8 mouse cellular contexts compared by ENCODE assay signal in genomic region chr7:4684203-4684602, GRCm38 (mm10). TPM values are rescaled to one million over a fixed set of nuclear protein-coding genes. Genes with fewer than 3 reads are reported as not detected.
DNase-seq lines count a peak whose midpoint lies in the region; ATAC-seq and TF ChIP-seq lines count a peak whose summit lies in the region.

No protein-coding gene starts in this region.

- H3K9ac ChIP-seq in limb, embryonic 14.5 days (ENCODE audit: low read depth, low read length, severe bottlenecking): peak overlapping the region; percentile 58
- peak overlapping the region; percentile 72 for H3K9ac ChIP-seq in stomach, embryonic 16.5 days (ENCODE audit: low read length)

- no peak for TF ChIP-seq CTCF in cerebellum, adult 2 months (IDR thresholded peaks at IDR 0.05; ENCODE audit: borderline replicate concordance, insufficient read depth, low read depth, low read length)
- TF ChIP-seq CTCF in spleen, adult 2 months (IDR thresholded peaks at IDR 0.05; ENCODE audit: extremely low read depth, insufficient read depth, insufficient read length, insufficient replicate concordance): no peak

- WGBS in cerebellum, adult 2 months: 1% methylated on average over 13 of the region's 13 CpGs
- WGBS in spleen, adult 2 months: 4% methylated on average over 13 of the region's 13 CpGs
- 0% methylated on average over 13 of the region's 13 CpGs for WGBS in limb, embryonic 14.5 days
- WGBS in stomach, embryonic 16.5 days: 2% methylated on average over 13 of the region's 13 CpGs

- no peak for ATAC-seq in limb, embryonic 14.5 days (ENCODE audit: low FRiP score, low read depth)
- no peak for ATAC-seq in stomach, embryonic 16.5 days (ENCODE audit: insufficient read depth, low FRiP score)

- peak overlapping the region; percentile 86 for H3K4me2 ChIP-seq in limb, embryonic 14.5 days (replicated peaks; ENCODE audit: low read depth, low read length, severe bottlenecking)
- H3K4me2 ChIP-seq in stomach, embryonic 16.5 days (ENCODE audit: low read depth, low read length): peak overlapping the region; percentile 92

- no peaks in the 10 kb centered on the region for H3K27me3 ChIP-seq in cerebellum, adult 2 months (ENCODE audit: control insufficient read depth, insufficient read depth, low read length)
- no peaks in the 10 kb centered on the region for H3K27me3 ChIP-seq in spleen, adult 2 months (ENCODE audit: control insufficient read depth, insufficient read depth, low read length)
- H3K27me3 ChIP-seq in limb, embryonic 14.5 days (ENCODE audit: control insufficient read depth, insufficient read depth, low read length): no peaks in the 10 kb centered on the region
- no peaks in the 10 kb centered on the region for H3K27me3 ChIP-seq in stomach, embryonic 16.5 days (ENCODE audit: control insufficient read depth, insufficient read depth, low read length)

- 0 out of 2 replicates have a peak overlapping the region, but pooled peaks have one; percentile 19 for H3K27ac ChIP-seq in cerebellum, adult 2 months (ENCODE audit: insufficient read depth, low read length)
- peak overlapping the region; percentile 78; the same call in 1 of the 2 replicates for H3K27ac ChIP-seq in spleen, adult 2 months (ENCODE audit: insufficient read depth, low read length)
- no peak overlapping the region; the same call in 1 of the 2 replicates for H3K27ac ChIP-seq in limb, embryonic 14.5 days (replicated peaks; ENCODE audit: low read depth, low read length)
- H3K27ac ChIP-seq in stomach, embryonic 16.5 days (ENCODE audit: low read length): peak overlapping the region; percentile 63; the same call in 1 of the 2 replicates

- no peak for DNase-seq in cerebellum, adult 2 months
- no peak for DNase-seq in cerebellum, adult 9-11 months
- DNase-seq in spleen, adult 2 months (ENCODE audit: low read depth in 1 of 2, low spot score in 2 of 2): no peak
- no peak for DNase-seq in spleen, postnatal 14 days (ENCODE audit: low spot score in 2 of 2)
- DNase-seq in limb, embryonic 14.5 days (ENCODE audit: low spot score): no peak
- DNase-seq in layer of hippocampus, postnatal 25 days (ENCODE audit: extremely low spot score in 1 of 2, low spot score in 1 of 2): no peak
- DNase-seq in retina, postnatal 1 day: no peak

- H3K4me1 ChIP-seq in cerebellum, adult 2 months (ENCODE audit: control insufficient read depth, insufficient read depth, low read length): peaks cover 4% of the 10 kb centered on the region; the same call in 1 of the 2 replicates
- H3K4me1 ChIP-seq in spleen, adult 2 months (ENCODE audit: control insufficient read depth, insufficient read depth, insufficient read length): peaks cover 8% of the 10 kb centered on the region; the same call in 1 of the 2 replicates
- peaks cover 8% of the 10 kb centered on the region for H3K4me1 ChIP-seq in limb, embryonic 14.5 days (ENCODE audit: control insufficient read depth, insufficient read depth, low read length)
- peaks cover 7% of the 10 kb centered on the region for H3K4me1 ChIP-seq in stomach, embryonic 16.5 days (ENCODE audit: control insufficient read depth, insufficient read depth, low read length)

- peak overlapping the region; percentile 90 for H3K4me3 ChIP-seq in cerebellum, adult 2 months (replicated peaks; ENCODE audit: insufficient read depth, low read depth, low read length)
- H3K4me3 ChIP-seq in spleen, adult 2 months (ENCODE audit: extremely low read depth, insufficient read depth, insufficient read length): peak overlapping the region; percentile 72
- peak overlapping the region; percentile 73 for H3K4me3 ChIP-seq in limb, embryonic 14.5 days (replicated peaks; ENCODE audit: low read length)
- peak overlapping the region; percentile 76 for H3K4me3 ChIP-seq in stomach, embryonic 16.5 days (replicated peaks; ENCODE audit: low read length)

- no peaks in the 10 kb centered on the region for H3K9me3 ChIP-seq in limb, embryonic 14.5 days (ENCODE audit: control insufficient read depth, low read length)
- no peaks in the 10 kb centered on the region for H3K9me3 ChIP-seq in stomach, embryonic 16.5 days (replicated peaks; ENCODE audit: control insufficient read depth, low read length)

- H3K36me3 ChIP-seq in spleen, adult 2 months (ENCODE audit: control insufficient read depth, insufficient read depth, low read length): peaks cover 7% of the 10 kb centered on the region
- H3K36me3 ChIP-seq in limb, embryonic 14.5 days (ENCODE audit: control insufficient read depth, insufficient read depth, low read length): peaks cover 21% of the 10 kb centered on the region
- H3K36me3 ChIP-seq in stomach, embryonic 16.5 days (ENCODE audit: control insufficient read depth, insufficient read depth, low read length): no peaks in the 10 kb centered on the region

- no peak for TF ChIP-seq POLR2A in cerebellum, adult 2 months (IDR thresholded peaks at IDR 0.05; ENCODE audit: borderline replicate concordance, insufficient read depth, low read length)
- TF ChIP-seq POLR2A in spleen, adult 2 months (IDR thresholded peaks at IDR 0.05; ENCODE audit: low read depth, low read length): no peak
- no peak for TF ChIP-seq POLR2A in limb, embryonic 14.5 days (IDR thresholded peaks at IDR 0.05; ENCODE audit: borderline replicate concordance, extremely low read depth, insufficient read depth, insufficient read length)

RNA-seq across cellular contexts. Expression of gene Hspbp1, which starts 0.7 kb away (rescaled TPM):
- polyA plus RNA-seq in cerebellum, adult 2 months (2012; rRNA removed): 94.5 and 96.8 TPM in 2 replicates
- polyA plus RNA-seq in spleen, adult 2 months (2012; rRNA removed): 32.2 and 37.3 TPM in 2 replicates
- polyA plus RNA-seq in limb, embryonic 14.5 days (2012; rRNA removed): 55.6 and 72.9 TPM in 2 replicates
- 77.5 and 82.5 TPM in 2 replicates for polyA plus RNA-seq in limb, embryonic 14.5 days (2014; fragmentation: Nextera tagmentation; extraction: Ambion mirVana)
- polyA plus RNA-seq in stomach, embryonic 16.5 days (2015; fragmentation: Nextera tagmentation; extraction: Ambion mirVana): 77.2 and 88.0 TPM in 2 replicates
- total RNA-seq in layer of hippocampus, postnatal 25 days (2021): 10 to 100 TPM; 89.0 to 91.9 TPM

RNA-seq across cellular contexts. Expression of gene Brsk1, which starts 6.2 kb away (rescaled TPM):
- polyA plus RNA-seq in cerebellum, adult 2 months (2012; rRNA removed): 177 and 182 TPM in 2 replicates
- 0.84 and 1.3 TPM in 2 replicates for polyA plus RNA-seq in spleen, adult 2 months (2012; rRNA removed)
- polyA plus RNA-seq in limb, embryonic 14.5 days (2012; rRNA removed): 26.4 and 33.0 TPM in 2 replicates
- 1.3 and 1.7 TPM in 2 replicates for polyA plus RNA-seq in limb, embryonic 14.5 days (2014; fragmentation: Nextera tagmentation; extraction: Ambion mirVana)
- 0.86 and 0.88 TPM in 2 replicates for polyA plus RNA-seq in stomach, embryonic 16.5 days (2015; fragmentation: Nextera tagmentation; extraction: Ambion mirVana)
- total RNA-seq in layer of hippocampus, postnatal 25 days (2021): 100 to 1,000 TPM; 330 to 348 TPM

RNA-seq across cellular contexts. Expression of gene Ppp6r1, which starts 25.4 kb away (rescaled TPM):
- 130 and 136 TPM in 2 replicates for polyA plus RNA-seq in cerebellum, adult 2 months (2012; rRNA removed)
- 136 and 159 TPM in 2 replicates for polyA plus RNA-seq in spleen, adult 2 months (2012; rRNA removed)
- polyA plus RNA-seq in limb, embryonic 14.5 days (2012; rRNA removed): 86.9 and 112 TPM in 2 replicates
- polyA plus RNA-seq in limb, embryonic 14.5 days (2014; fragmentation: Nextera tagmentation; extraction: Ambion mirVana): 7.9 and 8.7 TPM in 2 replicates
- polyA plus RNA-seq in stomach, embryonic 16.5 days (2015; fragmentation: Nextera tagmentation; extraction: Ambion mirVana): 2.8 and 3.8 TPM in 2 replicates
- 100 to 1,000 TPM; 126 to 135 TPM for total RNA-seq in layer of hippocampus, postnatal 25 days (2021)

RNA-seq across cellular contexts. Expression of gene Tmem150b, which starts 40.8 kb away (rescaled TPM):
- polyA plus RNA-seq in cerebellum, adult 2 months (2012; rRNA removed): not detected in 2 replicates
- 3.8 and 3.9 TPM in 2 replicates for polyA plus RNA-seq in spleen, adult 2 months (2012; rRNA removed)
- polyA plus RNA-seq in limb, embryonic 14.5 days (2012; rRNA removed): 0.17 and 0.24 TPM in 2 replicates
- polyA plus RNA-seq in limb, embryonic 14.5 days (2014; fragmentation: Nextera tagmentation; extraction: Ambion mirVana): 0.17 and 0.46 TPM in 2 replicates
- polyA plus RNA-seq in stomach, embryonic 16.5 days (2015; fragmentation: Nextera tagmentation; extraction: Ambion mirVana): 0.76 and 0.90 TPM in 2 replicates
- total RNA-seq in layer of hippocampus, postnatal 25 days (2021): not detected

RNA-seq across cellular contexts. Expression of gene Tmem86b, which starts 53.0 kb away (rescaled TPM):
- polyA plus RNA-seq in cerebellum, adult 2 months (2012; rRNA removed): 45.2 and 47.9 TPM in 2 replicates
- polyA plus RNA-seq in spleen, adult 2 months (2012; rRNA removed): 31.9 and 32.7 TPM in 2 replicates
- 17.2 and 23.1 TPM in 2 replicates for polyA plus RNA-seq in limb, embryonic 14.5 days (2012; rRNA removed)
- 1.4 and 2.3 TPM in 2 replicates for polyA plus RNA-seq in limb, embryonic 14.5 days (2014; fragmentation: Nextera tagmentation; extraction: Ambion mirVana)
- polyA plus RNA-seq in stomach, embryonic 16.5 days (2015; fragmentation: Nextera tagmentation; extraction: Ambion mirVana): 2.3 and 3.4 TPM in 2 replicates
- 10 to 100 TPM; 12.5 to 17.3 TPM for total RNA-seq in layer of hippocampus, postnatal 25 days (2021)
